Mouse (Mus musculus): Measurements from ENCODE around the gene Lhfpl4. TPM values are rescaled to one million over a fixed set of nuclear protein-coding genes. Genes with fewer than 3 reads are reported as not detected.

Lhfpl4 gene
- polyA plus RNA-seq, 1 experiment from 2014 or later: 0.35 TPM

Other genes with a start within 250 kb of the Lhfpl4 start
- gene Srgap3, start 248.1 kb downstream of the Lhfpl4 start, polyA plus RNA-seq (2015; fragmentation: Nextera tagmentation; extraction: Ambion mirVana): 1.0 and 1.6 TPM in 2 replicates
- gene Thumpd3, start 149.2 kb downstream of the Lhfpl4 start, polyA plus RNA-seq (2015; fragmentation: Nextera tagmentation; extraction: Ambion mirVana): 32.4 and 37.8 TPM in 2 replicates
- 42.6 and 53.4 TPM in 2 replicates for gene Setd5, start 118.0 kb downstream of the Lhfpl4 start, polyA plus RNA-seq (2015; fragmentation: Nextera tagmentation; extraction: Ambion mirVana)
- gene Mtmr14, start 42.5 kb upstream of the Lhfpl4 start, polyA plus RNA-seq (2015; fragmentation: Nextera tagmentation; extraction: Ambion mirVana): 20.8 and 26.7 TPM in 2 replicates
- gene Cpne9, start 86.9 kb upstream of the Lhfpl4 start, polyA plus RNA-seq (2015; fragmentation: Nextera tagmentation; extraction: Ambion mirVana): 0.25 TPM in 1 of 2 replicates, not detected in the other
- gene Brpf1, start 111.8 kb upstream of the Lhfpl4 start, polyA plus RNA-seq (2015; fragmentation: Nextera tagmentation; extraction: Ambion mirVana): 9.0 and 12.0 TPM in 2 replicates
- gene Ogg1, start 131.6 kb upstream of the Lhfpl4 start, polyA plus RNA-seq (2015; fragmentation: Nextera tagmentation; extraction: Ambion mirVana): 6.1 and 9.6 TPM in 2 replicates
- gene Camk1, start 148.6 kb upstream of the Lhfpl4 start, polyA plus RNA-seq (2015; fragmentation: Nextera tagmentation; extraction: Ambion mirVana): 110 and 122 TPM in 2 replicates
- 36.1 and 43.9 TPM in 2 replicates for gene Tada3, start 182.5 kb upstream of the Lhfpl4 start, polyA plus RNA-seq (2015; fragmentation: Nextera tagmentation; extraction: Ambion mirVana)
- gene Arpc4, start 182.7 kb upstream of the Lhfpl4 start, polyA plus RNA-seq (2015; fragmentation: Nextera tagmentation; extraction: Ambion mirVana): 232 and 253 TPM in 2 replicates
- gene Ttll3, start 193.9 kb upstream of the Lhfpl4 start, polyA plus RNA-seq (2015; fragmentation: Nextera tagmentation; extraction: Ambion mirVana): 1.4 and 2.0 TPM in 2 replicates
- 9.5 and 16.1 TPM in 2 replicates for gene Rpusd3, start 224.0 kb upstream of the Lhfpl4 start, polyA plus RNA-seq (2015; fragmentation: Nextera tagmentation; extraction: Ambion mirVana)
- gene Cidec, start 240.4 kb upstream of the Lhfpl4 start, polyA plus RNA-seq (2015; fragmentation: Nextera tagmentation; extraction: Ambion mirVana): not detected in 2 replicates
- gene Jagn1, start 247.2 kb upstream of the Lhfpl4 start, polyA plus RNA-seq (2015; fragmentation: Nextera tagmentation; extraction: Ambion mirVana): 57.4 and 64.0 TPM in 2 replicates

Data from heart, embryonic 15.5 days (tissue).